Mouse (Mus musculus): ENCODE results near the gene Mdk.
A peak's percentile ranks its signal among the peaks of the same experiment; 100 is the strongest.

The Mdk gene

DNA sequence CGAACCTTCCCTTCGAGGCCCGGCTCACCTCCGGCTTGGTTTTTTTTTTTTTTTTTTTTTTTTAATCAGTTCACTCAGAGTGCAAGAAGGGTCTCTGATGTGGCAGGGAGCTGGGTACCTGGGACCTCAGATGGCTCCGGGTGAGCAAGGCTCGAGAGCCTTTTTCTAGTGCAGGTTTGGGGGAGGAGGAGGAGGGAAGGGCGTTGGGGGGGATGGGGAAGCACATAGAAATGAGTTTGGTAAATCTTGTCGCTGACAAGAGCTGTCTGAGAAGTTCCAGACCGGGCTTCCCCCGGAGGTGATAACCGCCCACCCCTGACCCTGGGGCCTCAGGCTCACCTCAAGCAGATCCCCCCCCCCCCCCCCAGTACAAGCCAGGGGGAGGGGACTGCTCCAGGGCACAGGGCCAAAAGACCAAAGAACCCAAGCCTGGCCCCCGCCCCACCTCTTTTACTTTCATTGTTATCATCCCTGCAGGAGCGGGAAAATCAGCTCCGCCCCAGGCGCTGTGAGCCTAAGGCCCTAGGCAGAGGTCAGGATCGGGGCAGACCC lies at the start of gene Mdk:
TSS of gene Mdk (minus strand) at position 138 of the 552 bp plus-strand sequence.
- no peak for DNase-seq (ENCODE audit: low spot score)

DNA sequence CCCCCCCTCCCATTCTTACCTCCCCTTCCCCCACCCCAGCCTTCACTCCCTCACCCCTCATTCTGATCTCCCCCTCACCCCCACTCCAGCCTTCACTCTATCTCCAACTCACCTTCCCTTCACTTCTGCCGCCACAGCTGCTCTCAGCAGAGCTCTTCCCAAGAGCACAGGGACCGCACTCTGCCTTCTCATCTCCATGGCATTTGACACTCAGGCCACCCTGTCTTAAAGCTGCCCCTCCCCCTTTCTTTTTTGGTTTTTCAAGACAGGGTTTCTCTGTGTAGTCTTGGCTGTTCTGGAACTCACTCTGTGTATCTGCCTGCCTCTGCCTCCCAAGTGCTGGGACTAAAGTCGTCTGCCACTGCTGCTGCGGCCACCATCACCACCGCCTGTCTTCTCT lies 48.7 kb upstream of the Mdk start:
- no peak for DNase-seq (ENCODE audit: low spot score)

DNA sequence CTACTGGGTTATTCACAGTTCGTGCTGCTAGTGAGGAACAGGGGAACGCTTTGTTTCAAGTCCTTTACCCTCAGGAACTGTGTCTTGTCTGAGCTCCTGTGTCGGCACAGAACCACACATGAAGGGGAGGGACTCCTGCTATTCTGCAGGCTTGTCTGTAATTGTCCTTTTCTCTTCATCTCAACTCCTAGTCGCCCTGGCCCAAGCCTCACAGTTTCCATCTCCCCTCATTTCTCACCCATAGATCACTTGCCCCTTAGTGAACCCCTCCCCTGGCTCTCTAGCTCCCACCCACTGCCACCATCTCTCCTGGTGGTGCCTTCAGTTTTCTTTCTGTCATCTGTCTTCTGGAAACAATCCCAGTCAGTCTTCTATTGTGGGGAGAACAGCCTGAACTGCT lies 48.1 kb upstream of the Mdk start:
- DNase-seq (ENCODE audit: low spot score), result no peak

DNA sequence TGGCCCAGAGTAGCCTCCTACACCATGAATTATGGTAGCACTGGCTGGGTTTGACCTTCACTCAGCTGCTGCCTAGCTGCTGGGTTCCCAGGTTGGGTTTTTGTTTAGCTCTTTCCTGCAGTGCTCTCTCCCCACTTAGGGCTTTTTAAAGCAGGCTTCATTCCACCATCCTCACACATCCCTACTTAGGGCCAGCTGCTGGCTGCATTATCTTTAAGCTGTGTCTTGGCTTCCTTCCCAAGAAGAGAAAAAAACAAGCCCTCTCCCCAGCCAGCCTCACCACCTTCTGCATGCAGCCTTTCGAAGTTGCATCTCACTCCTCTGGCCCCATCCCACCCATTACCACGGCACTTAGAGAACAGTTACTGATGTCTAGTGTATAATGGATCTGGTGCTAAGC lies 46.5 kb upstream of the Mdk start:
- no peak for DNase-seq (ENCODE audit: low spot score)

DNA sequence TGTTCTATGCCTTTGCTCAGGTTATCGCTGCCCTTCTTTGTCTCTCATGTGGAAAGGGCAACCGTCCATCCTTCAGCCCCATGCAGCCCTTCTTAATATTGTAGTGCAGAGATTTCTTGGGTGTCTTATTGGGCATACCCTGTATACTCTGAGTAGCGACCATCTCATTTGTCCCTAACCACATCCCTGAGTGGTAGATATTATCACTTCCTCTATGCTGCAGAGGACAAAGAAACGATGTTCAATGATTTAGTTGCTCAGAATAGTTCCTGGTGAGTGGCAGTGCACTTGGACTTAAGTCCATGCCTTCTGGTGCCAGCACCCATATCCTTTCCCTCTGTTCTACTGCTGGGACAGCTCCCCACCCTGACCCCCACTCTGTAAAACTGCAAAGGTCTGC lies 45.9 kb upstream of the Mdk start:
- no peak for DNase-seq (ENCODE audit: low spot score)

DNA sequence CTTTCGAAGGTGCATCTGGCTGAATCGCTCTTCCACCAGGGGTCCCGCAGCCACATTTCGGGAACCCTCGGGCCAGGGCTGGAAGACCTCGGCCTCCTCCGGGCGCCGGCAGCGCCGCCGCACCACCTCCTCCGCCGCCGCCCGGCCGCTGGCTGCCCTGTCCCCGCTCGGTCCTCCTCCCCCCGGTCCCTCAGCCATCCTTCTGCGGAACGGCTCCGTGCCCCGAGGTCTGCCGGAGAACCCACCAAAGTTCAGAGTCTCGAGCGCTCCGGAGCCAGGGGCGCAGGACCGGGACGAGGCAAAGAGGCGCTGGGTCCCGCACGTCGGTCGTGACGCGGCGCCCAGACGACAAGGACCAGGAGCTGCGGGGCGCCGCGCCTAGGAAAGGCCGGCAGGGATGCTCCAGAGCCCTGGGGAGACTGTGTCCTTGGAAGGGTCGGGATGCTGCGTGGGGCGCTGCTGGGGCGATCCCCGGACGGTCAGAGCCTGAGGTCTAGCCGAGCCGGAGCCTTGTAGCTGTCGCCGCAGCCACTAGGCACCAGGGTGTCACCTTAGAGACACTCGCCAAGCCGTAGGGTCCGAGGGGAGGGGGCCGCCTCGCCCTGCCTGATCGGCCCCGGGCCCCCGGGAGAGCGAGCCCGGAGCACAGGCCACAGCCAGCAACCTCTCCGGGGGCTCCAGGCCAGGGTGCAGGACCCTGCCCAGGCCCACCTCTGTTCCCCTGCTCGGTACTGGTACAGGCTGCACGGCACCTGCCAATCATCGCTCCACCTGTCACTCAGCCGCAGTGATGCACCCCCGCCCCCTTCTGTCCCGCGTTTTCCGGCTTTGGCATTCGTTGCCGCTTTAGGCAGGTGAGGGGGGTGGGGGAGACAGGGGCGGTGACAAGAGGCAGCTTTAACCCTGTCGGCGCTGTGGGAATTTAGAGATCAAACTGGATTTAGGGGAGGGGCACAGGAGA lies 43.8 kb upstream of the Mdk start, which contains the start of gene Dgkz:
TSS of gene Dgkz (minus strand) at position 284 of the 961 bp plus-strand sequence.
- no peak for DNase-seq (ENCODE audit: low spot score)

DNA sequence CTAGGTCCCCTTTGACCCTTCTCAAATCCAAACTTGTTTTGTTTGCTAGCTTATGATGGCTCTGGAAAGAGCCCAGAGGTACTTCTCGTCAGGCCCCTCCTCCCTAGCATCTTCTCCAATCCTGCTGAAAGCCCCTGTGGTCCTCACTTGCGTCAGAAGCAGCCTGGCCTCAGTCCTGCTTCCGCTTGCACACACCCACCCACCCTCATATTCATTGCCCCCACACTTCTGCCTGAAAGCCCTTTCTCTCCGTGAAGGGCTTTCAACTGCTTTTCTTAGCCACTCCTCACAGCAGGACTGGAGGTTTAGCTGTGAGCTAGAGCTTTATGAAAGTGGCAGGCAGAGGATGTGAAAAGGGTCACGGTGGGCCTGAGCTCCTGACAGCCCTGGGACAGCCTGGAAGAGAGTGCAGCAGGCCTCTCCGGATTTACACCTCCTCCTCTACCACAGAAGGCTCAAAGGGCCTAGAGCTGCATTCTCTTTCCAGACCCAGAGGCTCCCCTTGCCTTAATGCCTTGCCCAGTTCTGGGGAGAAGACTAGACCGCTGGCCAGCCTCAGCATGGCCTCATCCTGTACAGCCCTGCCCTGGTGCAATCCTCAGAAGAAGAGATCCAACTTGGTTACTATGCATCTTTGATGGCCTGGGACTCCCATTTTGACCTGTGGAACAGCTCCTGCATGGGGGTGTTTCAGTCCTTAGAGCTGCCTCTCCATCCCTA lies 41.5 kb upstream of the Mdk start:
- DNase-seq (ENCODE audit: low spot score), result no peak

DNA sequence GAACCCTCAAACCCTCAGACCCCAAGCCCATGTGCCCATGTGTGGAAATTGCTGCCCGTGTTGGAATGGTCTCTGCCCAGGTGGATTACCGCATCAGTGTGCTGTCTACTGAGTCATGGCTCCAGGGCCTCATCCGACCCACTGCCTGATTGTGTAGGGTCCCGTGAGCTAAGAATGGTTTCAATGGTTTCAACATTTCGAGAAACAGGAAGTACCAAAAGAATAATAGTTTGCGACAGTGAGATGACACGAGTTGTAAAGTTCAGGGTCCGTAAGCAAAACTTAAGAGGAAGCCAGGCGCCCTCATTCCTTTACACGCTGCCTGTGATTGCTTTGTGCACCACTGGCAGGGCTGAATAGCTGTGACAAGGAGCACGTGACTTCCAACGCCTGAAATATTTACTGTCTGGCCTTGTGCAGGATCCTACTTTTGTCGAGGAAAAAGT lies 40.0 kb upstream of the Mdk start:
- DNase-seq (ENCODE audit: low spot score), result no peak

DNA sequence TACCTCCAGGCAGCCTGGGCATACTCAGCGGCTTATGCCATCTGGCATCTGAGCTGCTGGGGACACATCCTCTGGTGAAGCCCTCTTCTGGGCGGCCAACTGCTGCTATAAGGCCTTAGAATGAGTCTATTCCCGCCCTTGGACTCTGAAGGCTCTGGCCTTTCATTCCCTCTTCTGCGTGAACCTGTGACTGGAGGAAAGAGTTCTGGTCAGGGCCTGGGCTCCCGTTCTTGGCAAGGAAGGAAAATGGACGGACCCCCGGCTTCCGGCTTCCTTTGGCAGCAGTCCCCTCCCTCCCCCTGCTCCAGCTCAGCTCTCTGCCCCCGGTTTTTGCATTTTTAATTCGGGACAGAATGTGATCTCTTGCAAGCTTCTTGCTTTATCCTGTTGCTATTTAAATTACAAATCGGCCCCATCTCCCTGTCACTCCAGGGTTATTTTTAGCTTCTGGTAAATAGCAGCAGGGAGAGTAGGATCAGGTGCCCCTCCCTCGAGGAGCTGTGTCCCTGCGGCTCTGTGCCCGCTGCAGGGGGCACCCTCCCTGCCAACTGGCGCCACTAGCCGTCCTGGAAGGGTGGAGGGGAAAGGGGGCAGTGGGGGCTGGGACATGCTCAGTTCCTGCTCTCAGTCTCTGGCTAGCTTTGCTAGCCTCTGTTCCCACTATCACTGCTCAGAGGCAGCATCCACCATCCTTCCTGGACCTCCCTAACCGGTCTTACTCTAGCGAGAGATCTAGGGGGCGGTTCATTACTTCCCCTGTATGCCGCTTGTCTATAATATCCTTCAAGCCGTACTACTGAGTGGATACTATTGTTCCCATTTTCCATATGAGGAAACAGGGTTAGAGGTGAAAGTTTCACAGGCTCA lies 39.4 kb upstream of the Mdk start:
- peak; percentile 68 for DNase-seq (ENCODE audit: low spot score)

DNA sequence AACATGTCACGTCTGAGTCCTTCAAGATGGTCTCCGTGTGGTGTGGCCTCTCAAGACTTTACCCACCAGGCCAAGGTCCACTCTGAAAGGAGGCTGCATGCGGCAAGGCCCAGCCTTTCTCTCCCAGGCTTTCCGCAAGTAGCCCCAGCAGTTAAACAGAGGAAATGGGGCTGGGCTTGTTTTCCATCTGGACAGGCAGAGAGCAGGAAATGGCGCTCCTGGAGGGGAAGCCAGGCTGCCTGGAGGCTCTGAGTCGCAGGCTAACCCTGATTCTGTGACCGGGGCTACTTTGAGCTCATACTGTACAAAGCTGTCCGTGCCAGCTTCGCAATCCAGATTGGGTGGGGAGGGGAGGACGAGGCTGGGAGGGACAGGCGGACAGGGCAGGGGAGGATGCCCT lies 35.9 kb upstream of the Mdk start:
- DNase-seq (ENCODE audit: low spot score), result peak; percentile 81

DNA sequence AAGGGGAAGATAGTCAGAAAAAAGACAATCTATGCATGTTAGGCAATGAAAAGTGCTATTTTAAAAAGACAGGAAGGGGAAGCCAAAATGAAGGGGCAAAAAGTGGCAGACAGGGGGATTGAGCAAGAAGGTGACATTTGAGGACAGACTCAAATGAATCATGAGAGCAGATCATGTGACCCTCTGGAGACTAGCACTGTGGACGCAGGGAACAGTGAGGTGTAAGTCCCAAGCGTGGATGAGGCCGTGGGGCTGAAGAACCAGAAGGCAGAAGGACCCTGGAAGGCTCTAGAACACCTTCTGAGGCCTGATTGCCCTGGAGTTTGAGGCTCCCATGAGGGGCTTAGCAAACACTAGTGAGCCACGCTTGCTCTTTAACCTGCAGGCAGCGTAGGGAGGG lies 34.3 kb upstream of the Mdk start:
- no peak for DNase-seq (ENCODE audit: low spot score)

DNA sequence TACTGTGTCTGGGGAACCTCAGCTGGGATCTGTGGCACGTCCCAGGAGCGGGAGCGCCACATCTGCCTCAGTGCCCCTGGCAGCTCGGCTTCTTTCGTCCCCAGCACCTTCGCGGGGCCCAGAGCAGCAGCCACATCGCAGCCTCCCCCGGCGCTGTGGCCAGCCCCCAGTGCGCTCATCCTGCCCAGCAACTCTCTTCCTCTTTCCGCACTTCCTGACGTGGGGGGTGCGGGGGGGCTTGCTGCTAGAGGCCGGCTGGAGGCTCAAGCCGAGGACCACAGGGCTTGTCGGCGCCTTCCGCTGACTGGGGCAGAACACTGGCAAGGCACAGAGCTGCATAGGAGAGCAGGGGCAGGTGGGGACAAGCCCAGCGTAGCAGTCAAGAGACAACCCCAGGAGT lies 33.3 kb upstream of the Mdk start:
- DNase-seq (ENCODE audit: low spot score), result peak; percentile 89

DNA sequence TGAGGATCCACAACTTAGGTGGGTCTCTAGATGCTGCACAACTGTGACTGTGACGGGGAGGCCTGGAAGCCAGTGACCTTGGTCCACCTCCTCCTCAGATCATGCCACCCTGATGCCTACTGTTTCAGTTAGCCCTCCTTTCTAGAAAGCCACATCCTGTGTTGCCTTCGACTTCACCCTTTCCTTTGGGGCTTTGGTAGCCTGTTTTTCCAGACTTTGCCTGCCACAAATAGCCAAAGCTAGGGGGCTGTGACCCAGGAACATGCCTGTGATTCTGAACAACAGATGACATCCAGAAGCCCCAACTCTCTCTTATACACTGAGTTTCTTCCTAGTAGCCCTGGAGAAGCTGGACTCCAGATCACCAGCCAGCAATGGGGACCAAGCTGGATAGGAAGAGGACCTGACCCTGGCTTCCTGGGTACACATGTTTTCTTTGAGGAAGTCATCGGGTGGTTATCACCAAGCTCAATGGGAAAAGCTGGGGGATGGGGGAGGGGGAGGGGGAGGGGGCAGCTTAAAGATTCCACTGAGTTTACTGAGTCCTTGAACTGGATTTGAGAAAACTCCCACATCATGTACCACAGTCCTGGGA lies 32.6 kb upstream of the Mdk start:
- no peak for DNase-seq (ENCODE audit: low spot score)

DNA sequence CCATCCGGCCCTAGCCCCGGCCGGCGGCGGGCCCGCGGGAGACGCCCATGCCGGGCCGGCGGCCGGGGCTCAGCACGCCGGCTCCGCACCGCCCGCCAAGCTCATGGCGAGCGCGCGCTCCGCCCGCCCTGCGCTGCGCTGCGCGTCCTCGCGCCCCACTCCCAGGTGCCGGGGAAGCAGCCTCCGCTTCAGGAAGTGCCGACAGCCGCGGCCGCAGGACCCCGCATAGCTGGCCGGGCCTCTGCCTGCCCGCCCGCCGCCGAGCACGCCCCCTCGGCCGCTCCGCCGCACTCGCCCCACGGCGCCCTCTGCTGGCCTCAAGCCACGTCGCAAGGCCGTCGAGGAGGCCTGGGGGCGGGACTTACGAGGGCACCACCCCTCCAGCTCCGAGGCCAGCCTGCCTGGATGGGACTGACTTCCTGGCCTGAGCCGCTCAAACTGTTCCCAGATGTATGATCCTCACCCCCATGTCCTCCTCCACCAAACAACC lies 31.4 kb upstream of the Mdk start:
- DNase-seq (ENCODE audit: low spot score), result peak; percentile 97

DNA sequence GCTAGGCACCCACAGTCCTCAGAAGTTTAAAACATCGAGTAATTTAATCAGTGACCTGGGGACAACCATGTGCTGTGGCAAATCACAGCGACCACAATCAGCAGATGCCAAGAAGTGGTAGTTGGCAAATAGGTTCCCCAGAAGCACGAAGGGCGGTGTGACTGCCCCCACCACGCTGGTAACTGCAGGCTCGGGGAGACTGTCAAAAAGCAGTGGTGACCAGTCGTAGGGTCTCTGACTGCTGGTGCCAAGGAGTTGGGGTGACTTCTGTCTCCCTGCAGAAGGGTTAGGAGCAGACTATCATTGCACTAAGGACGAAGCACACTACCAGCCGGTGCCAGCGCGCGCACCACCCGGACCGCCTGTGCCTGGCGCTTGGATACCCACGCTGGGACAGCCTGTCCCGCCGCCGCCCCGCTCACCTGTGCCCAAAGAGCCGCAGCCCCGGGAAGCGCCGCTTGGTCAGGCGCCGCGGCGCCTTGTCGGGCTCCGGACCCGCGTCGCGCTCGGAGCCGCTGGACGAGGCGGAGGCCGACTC lies 30.8 kb upstream of the Mdk start:
- no peak for DNase-seq (ENCODE audit: low spot score)

DNA sequence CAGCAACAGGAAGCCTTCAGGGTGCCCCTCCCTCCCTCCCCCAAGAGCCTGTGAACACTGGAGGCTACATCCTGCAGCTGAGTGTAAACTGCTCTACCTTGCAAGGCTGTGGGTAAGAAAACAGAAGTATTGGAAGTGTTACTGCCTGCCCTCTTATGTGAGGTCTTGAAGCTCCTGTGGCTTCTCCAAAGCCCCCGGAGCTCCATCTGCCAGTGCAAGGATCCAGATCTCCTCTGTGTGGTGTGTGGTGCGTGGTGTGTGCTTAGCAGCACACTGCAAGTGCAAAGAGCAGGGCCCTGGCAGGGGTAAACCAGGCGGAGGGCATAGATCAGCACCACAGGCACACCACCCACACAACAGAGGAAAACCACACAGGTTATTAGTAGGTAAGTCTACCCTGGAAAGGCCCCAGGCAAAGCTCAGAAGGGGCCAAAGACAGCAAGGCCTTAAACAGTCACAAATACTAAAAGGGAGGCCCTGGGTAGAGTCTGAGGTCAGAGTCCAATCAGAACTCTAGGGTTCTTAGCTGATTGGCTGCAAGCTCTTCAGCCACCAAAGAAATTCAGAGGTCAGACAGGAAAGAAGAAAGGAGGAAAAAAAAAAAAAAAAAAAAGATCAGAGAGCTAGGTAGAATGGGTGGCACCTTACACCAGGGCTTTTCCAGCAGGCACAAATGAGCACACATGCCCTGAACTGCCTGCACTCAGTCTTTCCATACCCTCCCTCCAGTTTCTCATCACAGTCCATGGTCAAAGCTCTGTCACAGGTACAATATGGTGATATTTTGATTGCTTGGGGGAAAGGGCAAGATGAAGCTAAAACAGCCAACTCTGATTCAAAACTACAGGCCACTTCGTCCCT lies 30.0 kb upstream of the Mdk start:
- no peak for DNase-seq (ENCODE audit: low spot score)

DNA sequence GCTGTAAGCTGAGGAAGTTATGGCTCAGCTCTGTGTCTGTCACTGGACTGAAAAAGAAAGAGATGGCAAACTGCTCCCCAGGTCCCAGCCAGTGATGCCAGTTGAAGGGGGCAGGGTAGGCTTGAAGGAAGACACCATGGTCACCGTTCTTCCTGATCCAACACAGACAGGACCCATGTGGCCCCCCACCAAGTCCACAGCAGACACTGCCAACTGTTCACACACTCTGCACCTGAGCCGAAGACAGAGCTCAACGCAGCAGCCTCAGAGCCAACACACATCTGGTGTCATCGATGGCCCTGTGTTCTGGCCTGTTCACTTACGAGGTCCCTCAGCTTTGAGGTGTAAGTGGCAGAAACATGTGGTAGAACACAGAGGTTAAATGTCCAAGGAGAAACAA lies 28.4 kb upstream of the Mdk start:
- no peak for DNase-seq (ENCODE audit: low spot score)

DNA sequence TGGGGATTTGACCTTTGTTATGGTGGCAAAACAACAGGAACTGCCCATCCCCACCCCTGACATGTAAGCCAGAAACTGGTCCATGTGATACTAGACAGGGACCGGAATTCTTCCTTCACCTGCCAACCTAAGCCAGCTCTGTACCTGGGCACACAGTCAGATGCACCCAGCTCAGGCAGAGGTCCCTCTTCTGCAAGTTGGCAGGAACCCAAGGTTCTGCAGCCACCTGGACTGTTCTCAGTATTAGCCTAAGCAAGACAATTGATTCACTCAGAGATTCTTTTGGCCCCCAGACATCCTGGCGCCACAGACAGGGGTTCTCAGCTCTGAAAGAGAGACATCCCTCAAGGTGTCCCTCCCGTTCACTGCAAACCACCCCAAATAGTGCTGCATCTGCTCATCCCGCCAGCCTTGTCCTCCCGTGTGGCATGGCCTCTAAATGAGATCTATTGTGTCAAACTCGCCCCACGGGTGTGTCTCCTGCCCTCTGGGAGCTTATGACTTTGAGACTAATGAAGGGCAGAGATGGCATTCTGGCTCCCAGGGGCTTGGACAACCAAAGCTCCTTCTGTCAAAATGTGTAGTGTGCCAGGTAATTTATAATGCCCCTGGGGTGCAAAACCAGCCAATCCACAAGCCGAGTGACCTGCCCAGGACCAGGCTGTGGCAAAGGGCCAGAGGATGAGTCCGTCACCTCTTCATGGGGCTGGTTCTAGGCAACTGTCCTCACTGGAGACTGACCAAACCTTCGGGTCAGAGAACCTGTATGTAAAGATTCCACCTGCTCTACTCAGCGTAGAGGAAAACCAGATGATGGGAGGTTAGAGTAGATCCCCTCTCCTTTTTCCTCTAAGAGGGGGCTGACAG lies 27.7 kb upstream of the Mdk start:
- no peak for DNase-seq (ENCODE audit: low spot score)

All from lung, postnatal 25 days (tissue).